Mouse (Mus musculus) thymus, adult 2 months (tissue): ENCODE data around the gene Amigo1. TPM values are rescaled to one million over a fixed set of nuclear protein-coding genes. Genes with fewer than 3 reads are reported as not detected.

ENCODE experiments used
- DNase-seq: peaks from one replicate; pipeline ENCODE4 v3.0.0; 2021
- H3K27ac ChIP-seq: fragments of 200-500 bp; 2 replicates; pipeline ENCODE4 v1.5.1; 2012; ENCODE audit warnings: low read length, control low read depth; ENCODE audit not compliant: control insufficient read depth, insufficient read depth
- H3K27me3 ChIP-seq: fragments of 200-500 bp; 2 replicates; pipeline ENCODE4 v1.6.1; 2012; ENCODE audit warnings: mild to moderate bottlenecking, low read length, moderate library complexity, mixed read lengths; ENCODE audit not compliant: control insufficient read depth, insufficient read depth
- H3K36me3 ChIP-seq: fragments of 200-500 bp; 2 replicates; pipeline ENCODE4 v1.6.1; 2012; ENCODE audit warnings: mild to moderate bottlenecking, low read length, moderate library complexity; ENCODE audit not compliant: control insufficient read depth, insufficient read depth
- H3K4me1 ChIP-seq: fragments of 200-500 bp; replicated peaks from 2 replicates; pipeline ENCODE4 v1.6.1; 2012; ENCODE audit warnings: low read length; ENCODE audit not compliant: control insufficient read depth, insufficient read depth
- H3K4me3 ChIP-seq: fragments of 200-500 bp; 2 replicates; pipeline ENCODE4 v1.5.1; 2012; ENCODE audit warnings: mild to moderate bottlenecking, low read length, control low read depth, moderate library complexity; ENCODE audit not compliant: control insufficient read depth, insufficient read depth
- CTCF ChIP-seq: fragments of 200-500 bp; IDR thresholded peaks from 2 replicates; pipeline ENCODE4 v1.5.1; 2012; ENCODE audit warnings: mild to moderate bottlenecking, control low read depth, low read length, moderate library complexity, borderline replicate concordance; ENCODE audit not compliant: control insufficient read depth, poor library complexity, insufficient read depth; ENCODE audit errors: extremely low read depth
- POLR2A ChIP-seq: fragments of 200-500 bp; IDR thresholded peaks from 2 replicates; pipeline ENCODE4 v1.6.1; 2012; ENCODE audit warnings: mild to moderate bottlenecking, low read length, control low read depth, moderate library complexity; ENCODE audit not compliant: control insufficient read depth, poor library complexity, insufficient read depth; ENCODE audit errors: extremely low read depth
- WGBS: fragments of 180-500 bp; shearing (Covaris S2); methylation state at CpG from one replicate; pipeline ENCODE4 v1.1.7; 2018; 5-methylcytosine and 5-hydroxymethylcytosine counted together
- polyA plus RNA-seq: library from polyadenylated mRNA; depleted of rRNA; stranded (reverse); fragments of >200 nt; gene quantifications from 2 replicates; pipeline ENCODE4 v1.2.3, GENCODE M21; 2012

The Amigo1 gene
- polyA plus RNA-seq, 1 experiment = 11.2 TPM

DNA sequence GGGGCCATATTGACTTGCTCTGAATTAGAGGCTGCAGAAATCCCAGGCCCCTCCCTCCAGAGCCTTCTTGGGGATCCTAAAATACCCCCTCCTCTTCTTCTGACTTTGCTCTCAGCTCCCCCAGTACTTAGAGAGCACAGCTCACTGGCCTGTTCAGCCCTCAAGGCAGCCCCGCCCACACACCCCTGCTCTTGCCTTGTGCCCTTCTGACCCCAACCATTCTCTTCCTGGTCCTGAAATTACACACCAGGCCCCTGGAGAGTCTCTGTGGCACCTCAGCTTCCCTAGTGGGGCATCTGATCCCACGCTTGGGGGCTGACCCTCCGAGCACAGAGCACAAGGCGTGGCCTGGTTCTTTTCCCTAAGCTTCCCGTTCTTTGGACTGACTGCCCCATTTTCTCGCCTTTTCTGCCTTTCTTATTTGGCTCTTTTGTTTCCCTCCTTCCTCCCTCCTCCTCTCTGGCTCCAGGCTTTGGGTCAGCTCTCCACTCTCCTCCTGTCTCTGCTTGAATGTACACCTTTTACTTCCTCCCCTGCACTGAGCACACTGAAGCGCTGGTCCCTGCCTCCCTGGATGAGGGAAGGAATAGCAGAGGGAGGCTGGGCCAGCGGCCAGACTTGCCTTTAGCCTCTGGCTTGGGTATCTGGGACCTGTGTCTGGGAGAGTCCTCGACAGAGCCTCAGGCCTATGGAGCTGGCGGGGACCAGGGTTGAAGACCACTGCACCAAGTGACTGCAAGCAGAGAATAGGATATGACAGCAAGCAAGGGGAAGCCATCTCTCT is 20.4 kb upstream of the Amigo1 start:
- Histone ChIP-seq H3K27ac (no peak overlapping the region), H3K4me3 (no peak overlapping the region), H3K36me3 (no peaks in the 10 kb centered on the region), H3K27me3 (no peaks in the 10 kb centered on the region), H3K4me1 (0 out of 2 replicates have a peak, but pooled peaks cover 5% of the 10 kb centered on the region)
- DNase-seq = no peak
- 86% methylated on average over 10 of the region's 10 CpGs for WGBS
- TF ChIP-seq POLR2A (no peak), CTCF (no peak)

DNA sequence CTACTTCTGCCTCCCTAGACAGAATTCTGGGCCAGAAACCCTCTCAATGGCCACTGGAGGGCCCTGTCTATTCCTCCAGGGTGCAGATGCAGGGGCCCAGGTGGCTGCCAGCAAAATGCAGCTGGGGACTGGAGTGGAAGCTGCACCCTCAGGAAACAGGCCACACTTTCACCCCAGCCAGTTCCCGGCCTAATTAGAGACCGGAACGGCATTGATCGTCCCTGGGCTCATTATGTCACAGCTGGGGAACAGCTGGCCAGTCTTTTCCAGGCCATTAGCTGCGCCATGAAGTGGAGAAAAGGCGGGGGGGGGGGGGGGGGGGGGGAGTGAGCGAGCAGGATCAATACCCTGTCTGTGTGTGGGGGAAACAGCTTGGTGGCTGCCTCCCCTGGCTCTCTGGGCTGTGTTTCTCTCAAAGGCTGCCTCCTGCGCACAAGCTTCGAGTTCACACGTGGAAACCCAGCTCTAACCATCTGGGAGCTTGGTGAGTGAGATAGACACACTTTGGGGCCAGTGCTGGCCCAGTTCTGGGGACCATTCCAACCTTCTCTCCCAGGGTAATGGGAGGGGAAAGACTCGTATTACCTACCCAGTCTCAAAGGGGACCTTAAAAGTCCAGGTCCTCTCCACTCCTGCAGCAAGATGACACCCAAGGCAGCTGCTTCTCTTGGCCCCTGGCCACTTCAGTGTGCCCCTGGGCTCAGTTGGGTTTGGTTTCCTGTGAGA is 19.5 kb upstream of the Amigo1 start:
- H3K27ac ChIP-seq = no peak overlapping the region
- no peak overlapping the region for H3K4me3 ChIP-seq
- H3K27me3 ChIP-seq = no peaks in the 10 kb centered on the region
- 0 out of 2 replicates have a peak, but pooled peaks cover 5% of the 10 kb centered on the region for H3K4me1 ChIP-seq
- DNase-seq = peak; percentile 26
- TF ChIP-seq POLR2A = no peak
- TF ChIP-seq CTCF = no peak
- no peaks in the 10 kb centered on the region for H3K36me3 ChIP-seq
- 49% methylated on average over 10 of the region's 11 CpGs for WGBS

DNA sequence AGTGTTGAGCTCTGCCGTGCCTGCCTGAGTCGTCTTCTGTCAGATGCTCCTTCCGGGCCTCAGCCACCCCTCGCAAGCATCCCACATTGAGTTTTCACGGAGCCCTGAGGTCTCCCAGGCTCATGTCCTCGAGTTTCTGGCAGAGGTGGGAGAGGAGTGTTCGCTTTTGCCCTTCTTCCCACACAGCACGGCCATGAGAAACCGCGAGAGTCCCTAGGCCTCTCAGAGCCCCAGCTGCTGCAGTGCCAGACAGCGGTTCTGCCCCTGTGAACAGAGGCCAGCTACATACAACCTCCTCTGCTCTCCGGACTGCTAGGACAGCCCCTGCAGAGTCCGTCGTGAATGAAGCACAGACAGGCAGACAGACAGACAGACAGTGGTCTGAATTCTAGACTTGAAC is 18.6 kb upstream of the Amigo1 start:
- no peaks in the 10 kb centered on the region for H3K36me3 ChIP-seq
- H3K27ac ChIP-seq = no peak overlapping the region
- 0 out of 2 replicates have a peak, but pooled peaks cover 5% of the 10 kb centered on the region for H3K4me1 ChIP-seq
- TF ChIP-seq CTCF = no peak
- no peak for TF ChIP-seq POLR2A
- no peaks in the 10 kb centered on the region for H3K27me3 ChIP-seq
- no peak for DNase-seq
- H3K4me3 ChIP-seq = no peak overlapping the region
- 79% methylated on average over 14 of the region's 14 CpGs for whole genome bisulfite sequencing

DNA sequence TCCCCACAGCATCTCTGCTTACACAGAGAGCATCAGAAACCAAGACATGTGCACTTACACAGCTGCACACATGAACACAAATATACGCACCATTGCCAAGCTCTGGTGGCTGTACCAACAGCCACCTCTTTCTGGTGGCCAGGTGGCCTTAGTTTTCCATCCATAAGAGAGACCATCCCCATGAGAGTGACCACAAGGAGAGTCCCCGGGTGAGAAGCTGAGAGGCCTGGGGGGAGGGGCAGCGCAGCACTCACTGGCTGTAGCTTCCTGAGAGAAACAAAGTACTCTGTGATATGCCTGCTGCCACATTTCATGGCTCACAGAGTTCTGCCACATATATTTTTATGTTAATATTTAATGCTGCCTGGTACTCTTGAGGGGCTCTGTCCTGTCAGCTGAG is 16.9 kb upstream of the Amigo1 start:
- no peak for DNase-seq
- Histone ChIP-seq H3K4me3 (no peak overlapping the region), H3K36me3 (no peaks in the 10 kb centered on the region), H3K4me1 (0 out of 2 replicates have a peak, but pooled peaks cover 5% of the 10 kb centered on the region), H3K27me3 (no peaks in the 10 kb centered on the region), H3K27ac (no peak overlapping the region)
- WGBS = 70% methylated on average over 3 of the region's 3 CpGs
- no peak for TF ChIP-seq POLR2A
- TF ChIP-seq CTCF = no peak

DNA sequence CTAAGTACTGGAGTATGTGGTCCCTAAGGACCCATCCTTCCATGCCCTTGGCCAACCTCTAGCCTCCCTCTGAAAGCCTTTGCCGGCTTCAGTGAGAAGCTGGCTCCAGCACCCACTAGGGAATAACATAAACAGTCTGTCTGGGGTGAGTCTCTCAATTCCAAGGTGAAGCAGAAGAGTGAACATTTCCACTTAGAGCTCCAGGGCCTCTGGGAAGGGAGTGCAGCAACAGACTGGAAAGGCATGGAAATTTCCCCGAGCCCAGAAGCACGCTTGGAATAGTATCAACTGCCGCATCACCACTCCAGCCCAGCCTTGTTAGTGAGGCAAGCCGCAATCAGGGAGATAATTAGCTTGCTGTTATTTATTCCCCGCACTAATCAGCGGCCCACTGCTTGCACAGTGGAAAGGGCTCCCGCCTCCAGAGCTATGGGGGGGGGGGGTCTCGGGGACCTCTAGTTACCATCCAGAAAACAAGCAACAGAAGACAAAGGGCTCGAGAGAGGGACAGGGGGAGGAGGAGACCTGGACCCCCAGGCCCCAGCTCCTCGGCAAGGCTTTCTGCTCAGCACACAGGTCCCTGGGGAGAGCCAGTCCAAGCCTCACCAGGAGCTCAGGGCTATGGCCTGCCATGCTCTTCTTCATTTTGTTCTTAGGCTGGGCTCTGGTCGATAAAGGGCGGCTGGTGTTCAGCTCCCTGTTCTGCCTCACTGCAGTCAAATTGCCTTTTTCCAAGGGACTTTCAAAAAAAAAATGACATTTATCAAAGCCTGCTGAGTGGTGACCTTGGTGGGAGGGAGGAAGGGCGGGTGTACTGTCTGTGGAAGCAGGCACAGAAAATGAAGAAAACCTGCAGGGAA is 11.2 kb upstream of the Amigo1 start:
- Histone ChIP-seq H3K36me3 (no peaks in the 10 kb centered on the region), H3K4me3 (no peak overlapping the region), H3K27me3 (no peaks in the 10 kb centered on the region), H3K4me1 (no peaks in the 10 kb centered on the region), H3K27ac (no peak overlapping the region)
- 75% methylated on average over 14 of the region's 14 CpGs for WGBS
- no peak for DNase-seq
- no peak for TF ChIP-seq POLR2A
